Mouse (Mus musculus) gastrocnemius, adult 2 months (tissue): ENCODE data around the gene Tbx6. TPM values are rescaled to one million over a fixed set of nuclear protein-coding genes. Genes with fewer than 3 reads are reported as not detected.
A peak's percentile ranks its signal among the peaks of the same experiment; 100 is the strongest.
"Not testable (repeated sequence)": the region's sequence is repeated elsewhere in the genome, so short reads cannot be mapped to it uniquely, and the experiment has no call there.

Source experiments
- DNase-seq: peaks from one replicate; pipeline ENCODE4 v3.0.0; 2022
- H3K27ac ChIP-seq: fragments of 200-600 bp; 2 replicates; pipeline ENCODE4 v1.8.1; 2022; ENCODE audit warnings: mild to moderate bottlenecking
- H3K4me3 ChIP-seq: fragments of 200-600 bp; 2 replicates; pipeline ENCODE4 v1.8.1; 2022; ENCODE audit warnings: mild to moderate bottlenecking, moderate library complexity
- CTCF ChIP-seq: fragments of 200-600 bp; IDR thresholded peaks from 2 replicates; pipeline ENCODE4 v1.8.1; 2022; ENCODE audit warnings: antibody characterized with exemption, mild to moderate bottlenecking, moderate library complexity
- intact Hi-C: fragments of 180-260 bp; cut with DNase I; formaldehyde crosslinking; loops from one replicate; pipeline ENCODE4 v1.15.1; 2025
- total RNA-seq, 2 experiments: library from RNA; stranded (reverse); gene quantifications; 2 replicates each; pipeline ENCODE4 v1.2.3; 2021

Gene Tbx6
- total RNA-seq, 2 experiments from 2014 or later: 0.42 to 0.48 TPM

DNA sequence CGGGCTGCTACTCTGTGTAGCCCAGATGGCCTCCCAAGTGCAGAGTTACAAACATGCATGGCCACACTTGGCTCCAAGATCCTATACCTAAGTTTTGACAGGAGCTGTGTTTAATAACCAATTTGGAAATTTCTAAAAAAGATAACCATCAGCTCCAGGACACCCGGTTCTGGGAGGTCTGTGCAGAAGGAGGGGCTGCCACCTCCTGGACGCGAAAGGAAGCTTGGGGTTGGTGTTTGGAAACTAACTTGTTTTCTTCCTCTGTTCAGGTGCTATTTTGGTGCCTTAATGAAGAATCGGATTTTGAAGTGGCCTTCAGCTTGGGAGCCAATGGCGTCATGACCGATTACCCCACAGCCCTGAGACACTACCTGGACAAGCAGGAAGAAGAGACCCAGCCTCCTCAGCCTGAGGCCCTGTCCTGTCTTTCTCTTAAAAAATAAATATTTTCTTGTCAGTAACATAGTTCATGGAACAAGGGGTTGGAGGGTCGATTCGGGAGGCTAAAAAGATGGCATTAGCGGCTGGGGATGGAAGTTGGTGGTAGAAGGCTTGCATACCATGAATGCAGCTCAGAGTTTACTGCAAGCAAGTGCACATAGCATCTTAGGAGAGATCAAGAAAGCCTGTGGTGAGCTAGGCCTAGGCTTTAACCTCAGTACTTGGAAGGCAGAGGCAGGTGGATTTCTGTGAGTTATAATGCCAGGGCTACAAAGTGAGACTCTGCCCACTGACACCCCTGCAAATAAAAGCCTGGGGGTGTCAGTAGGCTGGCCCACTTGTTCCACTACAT, 5.9 kb upstream of the Tbx6 start:
- H3K27ac ChIP-seq: peak overlapping the region; percentile 99
- no peak for DNase-seq
- TF ChIP-seq CTCF: peak; percentile 46
- intact Hi-C loops: loop anchor here (10.0 kb wide), 2 partner anchors 301 to 341 kb away; partner anchors contain the start of gene Sh2b1
- H3K4me3 ChIP-seq: peak overlapping the region; percentile 90

- intact Hi-C loops: loop anchor here (1.0 to 10.0 kb wide), 3 partner anchors 16 to 341 kb away; partner anchors contain the start of gene Sh2b1
Measured at GRCm38 (mm10) chr7:126775978-126776234, 5.4 kb upstream of the Tbx6 start.

GRCm38 (mm10) chr7:126776598-126777057, 4.7 kb upstream of the Tbx6 start, which contains the start of gene Ypel3:
Gene Ypel3 (plus strand): TSS chr7:126776955.
- peak within 1 kb of the TSS; percentile 90 for H3K4me3 ChIP-seq
- H3K27ac ChIP-seq: peak within 1 kb of the TSS; percentile 99
- peak; percentile 99 for DNase-seq
- no peak for TF ChIP-seq CTCF
- intact Hi-C loops: loop anchor here (1.0 to 10.0 kb wide), 3 partner anchors 16 to 342 kb away; partner anchors contain the start of gene Sh2b1

More at GRCm38 (mm10) chr7:126775978-126776234, 5.4 kb upstream of the Tbx6 start:
- peak overlapping the region; percentile 90 for H3K4me3 ChIP-seq
- no peak for TF ChIP-seq CTCF
- H3K27ac ChIP-seq: peak overlapping the region; percentile 99
- DNase-seq: no peak

DNA sequence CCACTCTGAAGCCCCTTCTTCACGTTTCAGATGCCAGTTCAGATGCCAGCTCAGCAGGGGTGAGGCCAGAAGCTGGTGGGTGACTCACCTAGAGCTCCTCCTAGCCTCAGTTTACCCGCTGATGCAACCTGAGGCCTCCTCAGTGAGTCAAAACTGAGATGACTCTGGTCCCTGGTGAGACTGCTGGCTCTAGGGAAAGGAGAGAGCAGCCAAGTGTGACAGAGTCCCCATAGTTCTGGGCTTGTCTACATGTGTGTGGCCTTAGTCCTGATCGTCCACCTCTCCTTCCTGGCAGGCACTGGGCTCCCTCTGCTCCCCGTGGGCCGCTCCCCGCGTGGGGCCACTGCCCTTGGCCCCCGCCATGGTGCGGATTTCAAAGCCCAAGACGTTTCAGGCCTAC, 3.8 kb upstream of the Tbx6 start:
- Histone ChIP-seq H3K27ac (peak overlapping the region; percentile 99), H3K4me3 (peak overlapping the region; percentile 90)
- DNase-seq: no peak
- intact Hi-C loops: loop anchor here (10.0 kb wide), 2 partner anchors 303 to 343 kb away; partner anchors contain the start of gene Sh2b1
- no peak for TF ChIP-seq CTCF

DNA sequence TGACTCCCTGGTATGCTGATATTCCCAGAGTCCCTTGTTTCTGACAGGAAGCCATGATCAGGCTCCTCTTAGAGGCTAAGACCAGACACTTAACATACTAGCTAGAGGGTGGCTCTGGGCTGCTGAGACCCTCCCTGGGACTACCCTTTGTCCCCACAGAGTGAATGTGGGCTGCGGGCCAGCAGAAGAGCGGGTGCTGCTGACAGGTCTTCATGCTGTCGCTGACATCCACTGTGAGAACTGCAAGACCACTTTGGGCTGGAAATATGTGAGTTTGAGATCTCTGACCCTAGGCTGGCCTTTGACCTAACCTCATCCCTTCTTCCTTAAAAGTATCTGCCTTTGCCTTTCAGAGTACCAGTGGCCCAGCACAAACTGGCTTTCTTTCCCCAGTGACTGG, 3.1 kb upstream of the Tbx6 start:
- no peak for DNase-seq
- TF ChIP-seq CTCF: no peak
- intact Hi-C loops: loop anchor here (10.0 kb wide), 2 partner anchors 303 to 343 kb away; partner anchors contain the start of gene Sh2b1
- H3K27ac ChIP-seq: peak overlapping the region; percentile 99
- H3K4me3 ChIP-seq: peak overlapping the region; percentile 90

- DNase-seq: not testable (repeated sequence)
- intact Hi-C loops: loop anchor here (10.0 kb wide), 2 partner anchors 304 to 344 kb away; partner anchors contain the start of gene Sh2b1
- Histone ChIP-seq H3K27ac (peak overlapping the region; percentile 99), H3K4me3 (peak overlapping the region; percentile 90)
Measured at GRCm38 (mm10) chr7:126779101-126779500, 2.2 kb upstream of the Tbx6 start.

GRCm38 (mm10) chr7:126779983-126780970, 1.0 kb upstream of the Tbx6 start:
- intact Hi-C loops: loop anchor here (10.0 kb wide), 2 partner anchors 305 to 345 kb away; partner anchors contain the start of gene Sh2b1
- DNase-seq: peak; percentile 90
- H3K4me3 ChIP-seq: peak overlapping the region; percentile 75
- peak overlapping the region; percentile 99 for H3K27ac ChIP-seq
- peak; percentile 96; the same call in 1 of the 2 replicates for TF ChIP-seq CTCF

DNA sequence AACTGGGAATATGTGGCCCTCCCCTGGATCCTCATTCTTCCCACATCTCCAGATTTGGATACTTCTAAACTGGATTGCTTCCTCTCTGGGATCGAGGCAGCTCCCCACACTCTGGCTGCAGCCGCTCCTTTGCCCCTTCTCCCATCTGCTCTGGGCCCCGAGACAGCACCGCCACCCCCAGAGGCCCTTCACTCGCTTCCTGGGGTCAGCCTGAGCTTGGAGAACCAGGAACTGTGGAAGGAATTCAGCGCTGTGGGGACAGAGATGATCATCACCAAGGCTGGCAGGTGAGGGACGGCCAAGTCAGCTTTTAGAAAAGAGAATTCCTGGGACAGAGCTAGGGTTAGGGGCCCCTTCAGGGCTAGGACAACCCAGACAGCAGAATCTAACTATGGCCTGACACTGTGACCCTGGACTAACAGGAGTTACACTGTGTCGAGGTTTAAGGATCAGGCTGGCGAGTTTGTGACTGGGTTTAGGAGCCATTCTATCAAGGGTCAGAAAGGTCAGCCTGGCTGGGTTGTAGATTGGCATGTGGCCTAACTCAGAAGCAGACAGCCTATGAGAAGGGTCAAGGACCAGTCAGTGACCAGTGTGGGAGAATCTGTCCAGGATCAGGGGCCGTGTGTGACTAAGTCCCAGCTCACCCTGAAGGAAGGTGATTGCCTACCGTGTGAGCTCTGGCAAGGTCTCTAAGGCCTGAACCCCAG, 533 bp downstream of the Tbx6 start:
- peak overlapping the region; percentile 75; the same call in 1 of the 2 replicates for H3K4me3 ChIP-seq
- no peak for TF ChIP-seq CTCF
- H3K27ac ChIP-seq: peak overlapping the region; percentile 70; the same call in 1 of the 2 replicates
- no peak for DNase-seq
- intact Hi-C loops: no loop called here

GRCm38 (mm10) chr7:126782693-126783092, 1.4 kb downstream of the Tbx6 start:
- no peak overlapping the region for H3K4me3 ChIP-seq
- no peak overlapping the region for H3K27ac ChIP-seq
- intact Hi-C loops: no loop called here
- TF ChIP-seq CTCF: no peak
- no peak for DNase-seq

DNA sequence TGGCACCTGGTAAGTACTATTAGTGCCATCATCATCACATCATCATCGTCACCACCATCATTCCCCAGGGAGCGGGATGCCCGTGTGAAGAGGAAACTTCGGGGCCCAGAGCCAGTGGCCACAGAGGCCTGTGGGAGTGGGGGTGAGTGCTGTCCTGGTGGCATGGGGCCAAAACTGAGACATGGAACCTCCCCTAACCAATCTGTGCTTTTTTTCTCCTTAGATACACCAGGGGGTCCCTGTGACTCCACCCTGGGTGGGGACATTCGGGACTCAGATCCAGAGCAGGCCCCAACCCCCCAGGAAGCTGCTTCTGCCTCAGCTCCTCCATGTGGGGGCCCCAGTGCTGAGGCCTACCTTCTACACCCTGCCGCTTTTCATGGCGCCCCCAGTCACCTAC, 3.2 kb downstream of the Tbx6 start:
- DNase-seq: no peak
- Histone ChIP-seq H3K4me3 (no peak overlapping the region), H3K27ac (no peak overlapping the region)
- TF ChIP-seq CTCF: no peak
- intact Hi-C loops: no loop called here

DNA sequence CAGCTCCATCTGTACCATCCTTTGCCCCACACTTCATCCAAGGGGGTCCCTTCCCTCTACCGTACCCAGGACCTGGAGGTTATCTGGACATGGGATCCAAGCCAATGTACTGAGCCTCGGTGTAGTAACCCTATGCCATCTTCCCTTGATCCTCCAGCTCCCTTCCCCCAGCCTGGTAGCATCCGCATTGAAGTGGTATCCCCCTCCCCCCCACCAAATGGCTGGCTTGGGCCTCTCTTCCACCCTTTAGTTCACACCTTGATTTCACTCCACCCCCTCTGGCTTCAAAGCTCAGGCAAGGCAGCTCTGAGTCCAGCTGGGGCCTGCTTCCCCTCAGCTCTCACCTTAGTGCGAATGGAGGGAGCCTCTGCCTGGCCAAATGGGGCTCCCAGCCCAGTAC, 3.8 kb downstream of the Tbx6 start:
- no peak overlapping the region for H3K27ac ChIP-seq
- H3K4me3 ChIP-seq: no peak overlapping the region
- no peak for DNase-seq
- intact Hi-C loops: no loop called here
- TF ChIP-seq CTCF: no peak

GRCm38 (mm10) chr7:126786142-126786541, 4.9 kb downstream of the Tbx6 start:
- no peak for DNase-seq
- intact Hi-C loops: no loop called here
- Histone ChIP-seq H3K27ac (no peak overlapping the region), H3K4me3 (no peak overlapping the region)
- no peak for TF ChIP-seq CTCF
